Mouse (Mus musculus): ENCODE measurements around the gene Donson.
A peak's percentile ranks its signal among the peaks of the same experiment; 100 is the strongest.
"Not testable (repeated sequence)": the region's sequence is repeated elsewhere in the genome, so short reads cannot be mapped to it uniquely, and the experiment has no call there.

Gene Donson

DNA sequence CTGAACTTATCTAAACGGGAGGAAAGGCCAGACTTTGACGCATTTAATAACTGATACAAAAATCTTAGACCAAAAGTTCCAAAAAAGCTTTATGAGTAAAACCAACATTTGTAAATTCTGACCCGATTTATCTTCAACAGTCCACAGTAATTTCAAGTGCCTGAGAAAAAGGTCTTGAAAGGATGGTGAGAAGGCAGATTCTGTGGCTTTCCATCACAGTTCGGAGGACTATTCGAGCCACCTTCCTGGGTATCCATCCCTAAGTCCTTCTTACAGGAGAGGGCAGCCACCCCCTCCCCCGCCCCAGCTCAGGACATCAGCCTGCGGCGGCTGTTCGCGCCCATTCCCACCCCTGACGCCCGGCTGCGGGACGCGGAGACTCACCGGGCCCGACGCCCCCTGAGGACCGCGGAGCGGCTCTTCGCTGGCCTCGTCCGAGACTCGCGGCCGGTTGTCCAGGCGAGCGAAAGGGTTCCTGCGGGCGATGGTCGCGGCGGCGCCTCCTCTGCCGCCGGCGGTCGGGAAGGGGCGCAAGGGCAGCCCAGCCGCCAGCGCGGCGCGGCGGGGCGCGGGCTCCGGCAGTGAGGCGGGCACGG, 449 bp downstream of the Donson start:
- no peak for DNase-seq

DNA sequence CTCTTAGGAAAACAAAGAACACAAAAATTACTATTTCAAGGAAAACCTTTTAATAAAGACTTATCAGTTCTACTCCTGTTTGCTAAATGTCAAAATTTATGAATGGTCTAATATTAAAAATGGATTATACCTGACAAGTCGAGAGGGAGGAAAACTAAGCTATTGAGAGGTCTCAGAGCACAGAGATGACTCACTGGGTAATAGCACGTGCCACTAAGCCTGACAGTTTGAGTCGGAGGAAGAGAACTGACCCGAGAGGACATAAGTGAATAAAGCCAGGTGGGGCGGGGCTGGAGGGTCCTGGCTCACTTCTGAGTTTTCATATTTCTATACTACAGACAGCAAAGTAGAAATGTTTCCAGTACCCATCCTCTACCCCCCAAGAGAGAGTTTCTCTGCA, 2.2 kb downstream of the Donson start:
- DNase-seq, result no peak

DNA sequence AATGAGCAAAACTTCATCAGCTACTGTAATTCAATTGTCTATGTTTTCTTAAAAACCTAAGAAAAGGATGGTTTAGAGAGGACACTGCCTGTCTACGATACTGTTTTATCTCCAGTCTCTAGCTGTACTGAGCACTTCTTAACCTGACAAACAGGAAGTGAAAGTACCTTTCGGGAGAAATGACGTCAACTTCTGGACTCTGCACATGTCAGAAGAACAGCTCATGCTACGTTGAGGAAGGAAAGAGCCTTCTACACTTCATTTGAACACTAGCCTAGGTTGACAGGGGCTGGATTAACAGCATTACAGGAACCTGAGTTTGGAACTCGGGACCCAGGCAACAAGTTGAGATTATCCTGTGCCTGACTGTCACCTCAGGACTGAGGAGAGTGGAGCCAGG, 3.0 kb downstream of the Donson start:
- no peak for DNase-seq

DNA sequence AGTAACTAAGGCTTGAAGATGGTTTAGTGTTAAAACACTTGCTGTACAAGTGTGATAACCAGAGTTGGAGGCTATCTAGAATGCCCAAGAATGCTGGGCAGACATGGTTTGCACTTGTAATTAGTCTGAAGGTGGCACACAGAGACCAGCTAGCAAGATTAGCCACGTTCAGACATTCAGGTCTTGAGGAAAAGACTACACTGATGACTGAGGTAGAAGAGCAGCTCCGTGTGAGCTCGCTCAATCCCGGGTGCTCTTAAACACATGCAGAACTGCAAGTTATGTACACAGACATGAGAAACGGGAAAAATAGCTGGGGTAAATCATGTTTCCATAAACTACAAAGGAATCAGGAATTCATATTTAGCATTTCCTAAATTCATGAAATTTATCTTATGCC, 7.9 kb downstream of the Donson start:
- DNase-seq, result no peak

DNA sequence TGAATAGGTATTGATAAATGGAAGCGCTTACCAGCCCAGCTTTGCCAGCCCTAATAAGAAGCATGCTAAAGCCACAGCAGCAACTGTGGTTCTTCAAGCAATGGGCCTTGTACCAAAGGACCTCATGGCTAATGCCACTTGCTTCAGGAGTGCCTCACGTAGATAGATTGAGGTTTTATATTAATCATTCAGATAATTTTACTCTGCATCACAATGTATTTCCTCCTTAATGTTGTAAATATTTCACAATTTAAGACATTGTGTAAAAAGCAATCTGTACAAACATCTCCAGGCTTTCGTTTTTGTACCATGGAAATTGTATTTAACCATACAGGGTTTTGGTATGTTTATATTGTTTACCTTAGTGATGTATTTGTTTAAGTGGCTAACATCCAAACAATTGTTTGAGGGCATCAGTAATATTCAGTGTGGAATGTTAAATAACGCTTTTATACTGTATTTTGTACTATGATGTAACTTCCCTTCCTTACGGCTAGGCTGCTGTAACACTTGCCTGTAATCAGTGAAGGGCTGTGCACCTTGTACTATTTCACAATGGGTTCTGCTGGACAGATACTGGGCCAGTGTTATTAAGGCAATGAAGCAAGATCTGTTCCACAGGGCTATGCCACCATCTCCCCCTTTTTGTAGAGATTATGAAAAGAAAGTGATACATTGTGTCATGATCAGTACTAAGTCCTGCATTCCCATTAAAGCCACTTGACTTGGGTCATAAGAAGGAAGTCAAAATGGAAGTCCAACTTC, 10.2 kb downstream of the Donson start:
- DNase-seq, result no peak

DNA sequence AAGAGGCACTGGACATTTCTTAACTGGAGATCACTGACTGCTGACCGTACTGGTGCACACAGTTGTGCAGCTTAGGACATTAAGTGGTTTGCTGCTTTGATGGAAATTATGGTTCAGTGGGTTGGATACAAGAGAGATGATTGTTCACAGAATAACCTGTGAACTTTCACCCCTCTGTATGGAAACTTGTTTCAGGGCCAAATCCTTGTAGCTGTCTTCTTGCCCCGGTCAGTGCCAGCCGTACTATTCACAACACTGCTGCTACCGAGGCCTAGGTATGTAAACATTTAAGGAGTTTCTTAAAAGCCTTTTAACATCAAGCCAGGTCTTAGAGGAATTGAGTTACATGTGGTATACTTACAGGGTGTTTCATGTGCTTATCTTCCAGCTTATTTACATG, 14.1 kb downstream of the Donson start:
- no peak for DNase-seq

DNA sequence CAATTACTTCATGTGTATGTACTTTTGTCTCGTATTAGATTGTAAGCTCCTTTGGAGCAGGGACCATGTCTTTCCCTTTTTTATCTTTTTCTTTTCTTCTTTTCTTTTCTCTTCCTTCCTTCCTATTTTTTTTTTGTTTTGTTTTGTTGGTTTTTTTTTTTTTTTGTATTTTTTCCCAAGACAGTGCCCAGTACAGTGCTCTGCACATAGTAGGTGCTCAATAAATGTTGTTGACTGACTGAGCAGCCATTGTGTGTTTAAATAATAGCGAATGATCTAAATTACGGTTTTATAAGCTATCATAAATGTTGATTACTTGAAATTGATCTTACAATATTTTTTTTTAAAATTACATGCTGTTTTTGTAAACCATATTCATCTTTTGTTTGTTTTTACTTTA, 24.8 kb downstream of the Donson start:
- DNase-seq, result no peak

DNA sequence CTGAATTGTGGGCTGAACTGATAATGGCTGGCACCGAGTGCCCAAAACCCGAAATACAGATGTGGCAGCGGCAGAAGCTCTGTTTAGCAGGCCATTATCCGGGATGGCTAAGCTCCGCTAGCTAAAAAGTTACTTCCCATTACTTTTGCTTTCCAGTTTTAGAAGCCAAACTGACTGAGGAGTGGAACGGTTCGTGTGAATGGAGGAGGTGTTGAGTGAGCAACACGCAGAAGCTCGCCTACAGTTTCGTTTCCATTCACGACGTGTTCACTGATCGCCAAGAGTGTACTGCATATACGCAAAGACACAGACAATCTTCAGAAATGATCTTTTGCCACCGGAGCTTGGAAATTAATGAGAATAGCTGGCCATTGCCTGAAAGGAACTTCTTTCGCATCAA, 26.2 kb downstream of the Donson start:
- DNase-seq, result no peak

DNA sequence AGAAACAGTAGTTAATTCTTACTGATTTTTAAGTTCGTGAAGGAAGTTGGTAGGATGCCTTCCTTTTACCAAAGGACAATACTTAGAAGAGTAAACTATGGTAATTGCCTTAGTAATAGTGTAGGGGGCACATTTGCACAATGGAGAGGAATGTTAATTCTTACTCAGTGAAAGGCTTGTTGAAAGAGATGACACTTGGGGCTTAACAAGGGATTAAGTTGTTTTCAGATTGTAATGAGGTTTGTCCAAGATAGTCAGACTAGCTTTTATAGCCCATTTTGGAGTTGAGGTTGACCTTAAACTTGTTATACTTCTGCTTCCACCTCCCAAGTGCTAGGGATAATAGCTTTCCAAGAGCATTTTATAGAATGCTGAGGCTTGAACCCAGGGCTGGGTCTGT, 27.2 kb downstream of the Donson start:
- DNase-seq, result no peak

DNA sequence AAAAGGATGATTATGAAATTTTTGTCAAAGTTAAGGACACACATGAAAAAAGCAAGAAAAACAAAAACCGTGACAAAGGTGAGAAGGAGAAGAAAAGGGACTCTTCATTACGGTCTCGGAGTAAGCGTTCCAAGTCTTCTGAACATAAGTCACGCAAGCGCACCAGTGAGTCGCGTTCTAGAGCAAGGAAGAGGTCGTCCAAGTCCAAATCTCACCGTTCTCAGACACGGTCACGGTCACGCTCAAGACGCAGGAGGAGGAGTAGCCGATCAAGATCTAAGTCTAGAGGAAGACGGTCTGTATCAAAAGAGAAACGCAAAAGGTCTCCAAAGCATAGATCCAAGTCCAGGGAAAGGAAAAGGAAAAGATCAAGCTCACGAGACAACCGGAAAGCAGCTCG, 28.8 kb downstream of the Donson start:
- no peak for DNase-seq

DNA sequence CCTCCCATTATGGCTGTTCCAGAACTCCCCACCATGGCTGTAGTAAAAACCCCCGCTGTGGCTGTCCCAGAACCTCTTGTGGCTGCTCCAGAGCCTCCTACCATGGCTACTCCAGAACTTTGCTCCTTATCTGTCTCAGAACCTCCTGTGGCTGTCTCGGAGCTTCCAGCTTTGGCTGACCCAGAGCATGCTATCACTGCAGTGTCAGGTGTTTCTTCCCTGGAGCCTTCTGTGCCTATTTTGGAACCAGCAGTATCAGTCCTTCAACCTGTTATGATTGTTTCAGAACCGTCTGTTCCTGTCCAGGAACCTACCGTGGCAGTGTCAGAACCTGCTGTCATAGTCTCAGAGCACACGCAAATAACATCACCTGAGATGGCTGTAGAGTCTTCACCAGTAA, 30.1 kb downstream of the Donson start:
- no peak for DNase-seq

DNA sequence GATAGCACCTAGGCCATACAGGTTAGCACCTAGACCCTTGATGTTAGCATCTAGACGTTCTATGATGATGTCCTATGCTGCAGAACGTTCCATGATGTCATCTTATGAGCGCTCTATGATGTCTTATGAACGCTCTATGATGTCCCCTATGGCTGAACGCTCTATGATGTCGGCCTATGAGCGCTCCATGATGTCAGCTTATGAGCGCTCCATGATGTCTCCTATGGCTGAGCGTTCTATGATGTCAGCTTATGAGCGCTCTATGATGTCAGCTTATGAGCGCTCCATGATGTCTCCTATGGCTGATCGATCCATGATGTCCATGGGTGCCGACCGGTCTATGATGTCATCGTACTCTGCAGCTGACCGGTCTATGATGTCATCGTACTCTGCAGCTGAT, 31.3 kb downstream of the Donson start:
- no peak for DNase-seq

DNA sequence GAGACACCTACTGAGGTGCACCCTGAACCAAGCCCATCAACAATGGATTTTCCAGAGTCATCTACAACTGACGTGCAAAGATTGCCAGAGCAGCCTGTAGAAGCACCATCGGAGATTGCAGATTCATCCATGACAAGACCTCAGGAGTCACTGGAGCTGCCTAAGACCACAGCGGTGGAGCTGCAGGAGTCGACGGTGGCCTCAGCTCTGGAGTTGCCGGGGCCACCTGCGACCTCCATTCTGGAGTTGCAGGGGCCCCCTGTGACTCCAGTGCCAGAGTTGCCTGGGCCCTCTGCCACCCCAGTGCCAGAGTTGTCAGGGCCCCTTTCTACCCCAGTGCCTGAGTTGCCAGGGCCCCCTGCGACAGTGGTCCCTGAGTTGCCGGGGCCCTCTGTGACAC, 33.3 kb downstream of the Donson start:
- no peak for DNase-seq

DNA sequence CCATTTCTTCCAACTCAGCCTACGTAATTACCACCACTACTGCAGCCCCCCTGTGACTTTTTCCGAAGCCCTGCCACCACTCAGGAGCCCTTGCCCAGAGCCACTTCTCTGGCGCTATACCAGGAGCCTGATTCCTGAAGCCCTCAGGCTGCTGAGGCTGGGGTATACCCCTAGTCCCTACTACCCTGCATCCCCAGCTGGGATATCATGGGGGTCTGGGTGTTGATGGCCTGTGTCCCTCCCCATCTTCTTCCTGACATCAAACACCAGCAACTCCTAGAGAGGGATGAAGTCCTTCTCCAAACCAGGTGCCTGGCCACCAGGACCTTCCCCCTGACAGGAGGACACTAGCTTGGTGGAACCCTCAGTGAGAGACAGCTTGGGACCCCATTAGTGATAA, 36.4 kb downstream of the Donson start:
- DNase-seq, result no peak

DNA sequence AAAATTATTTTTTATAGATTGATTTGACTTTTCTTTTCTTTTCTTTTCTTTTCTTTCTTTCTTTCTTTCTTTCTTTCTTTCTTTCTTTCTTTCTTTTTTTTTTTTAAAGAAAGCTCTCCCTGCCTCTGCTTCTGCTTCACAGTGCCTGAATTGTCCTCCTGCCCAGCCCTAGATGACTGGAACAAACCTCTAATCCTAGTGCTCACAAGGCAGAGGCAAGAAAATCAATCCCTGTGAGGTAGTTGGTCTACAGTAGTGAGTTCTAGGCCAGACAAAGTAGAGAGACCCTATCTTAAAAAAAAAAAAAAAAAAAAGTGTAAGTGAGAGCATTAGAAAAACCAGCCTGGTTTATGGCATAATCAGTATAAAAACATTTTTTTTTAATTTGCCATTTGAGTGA, 38.8 kb downstream of the Donson start:
- no peak for DNase-seq

DNA sequence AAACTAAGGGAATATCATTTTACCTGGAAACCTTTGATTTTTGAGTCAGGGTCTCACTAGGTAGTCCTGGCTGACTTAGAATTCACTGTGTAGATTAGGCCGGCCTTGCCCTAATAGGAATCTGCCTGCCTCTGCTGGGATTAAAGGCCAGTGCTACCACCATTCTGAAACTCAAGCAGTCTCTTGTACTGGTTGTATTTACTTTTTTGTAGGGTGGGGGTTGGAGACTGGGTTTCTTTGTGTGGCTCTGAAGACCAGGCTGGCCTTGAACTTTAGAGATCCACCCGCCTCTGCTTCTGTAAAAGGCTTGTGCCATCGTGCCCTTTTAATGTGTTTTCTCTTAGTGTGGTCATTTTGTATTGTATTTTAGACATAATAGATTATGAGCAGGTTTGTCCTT, 39.3 kb downstream of the Donson start:
- no peak for DNase-seq

DNA sequence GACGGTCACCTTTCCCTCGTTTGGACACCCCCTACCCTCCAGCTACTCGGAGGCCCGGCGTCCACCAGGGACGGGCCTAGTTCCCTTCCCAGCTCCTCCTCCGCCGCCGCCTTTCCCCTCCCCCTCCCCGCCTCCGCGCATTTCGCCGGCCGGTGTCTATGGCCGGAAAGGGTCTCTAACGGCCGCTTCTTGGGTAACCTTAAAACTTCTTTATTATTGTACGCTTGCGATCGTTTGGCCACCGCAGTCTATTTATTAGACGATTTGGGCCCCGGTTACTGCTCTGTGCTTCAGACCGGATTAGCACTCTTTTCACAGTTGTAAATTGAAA, 40.4 kb downstream of the Donson start:
- DNase-seq, result peak; percentile 83 to 87

DNA sequence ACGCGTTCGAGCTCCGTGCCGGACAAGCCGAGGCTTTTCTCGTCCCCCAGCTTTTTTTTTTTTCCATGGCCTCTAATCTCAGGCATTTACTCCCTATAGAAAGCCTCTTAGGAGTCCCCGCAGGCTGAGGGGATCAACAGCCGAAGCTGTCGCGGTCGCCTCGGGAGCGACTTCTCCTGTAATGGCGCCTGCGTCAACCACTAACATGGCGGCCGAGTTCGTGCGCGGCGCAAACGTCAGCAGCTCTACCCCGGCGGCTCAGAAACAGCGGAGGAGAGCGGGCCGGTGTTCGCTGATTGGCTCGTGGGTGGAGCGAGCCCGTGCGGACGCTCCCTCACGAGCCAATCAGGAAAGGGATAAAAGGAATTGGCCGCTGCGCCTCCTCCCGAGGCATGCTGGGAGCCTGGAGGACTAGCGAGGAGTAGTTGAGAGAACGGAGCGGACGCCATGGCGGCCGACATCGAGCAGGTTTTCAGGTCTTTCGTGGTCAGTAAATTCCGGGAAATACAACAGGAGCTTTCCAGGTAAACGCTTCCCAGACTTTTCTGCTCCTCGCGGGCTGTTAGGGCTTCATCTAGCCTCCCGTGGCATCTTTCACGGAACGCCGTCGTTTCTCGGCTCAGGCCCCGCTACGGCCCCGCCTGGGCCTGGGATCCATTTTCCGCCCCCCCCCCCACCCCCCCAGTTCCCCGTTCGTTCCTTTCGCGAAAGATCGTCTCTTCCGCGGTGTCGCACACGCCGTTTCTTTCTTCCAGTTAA, 40.9 kb downstream of the Donson start, which contains the start of gene Son:
TSS of gene Son (plus strand) at position 46 of the 759 bp plus-strand sequence.
- DNase-seq, result peak; percentile 98

DNA sequence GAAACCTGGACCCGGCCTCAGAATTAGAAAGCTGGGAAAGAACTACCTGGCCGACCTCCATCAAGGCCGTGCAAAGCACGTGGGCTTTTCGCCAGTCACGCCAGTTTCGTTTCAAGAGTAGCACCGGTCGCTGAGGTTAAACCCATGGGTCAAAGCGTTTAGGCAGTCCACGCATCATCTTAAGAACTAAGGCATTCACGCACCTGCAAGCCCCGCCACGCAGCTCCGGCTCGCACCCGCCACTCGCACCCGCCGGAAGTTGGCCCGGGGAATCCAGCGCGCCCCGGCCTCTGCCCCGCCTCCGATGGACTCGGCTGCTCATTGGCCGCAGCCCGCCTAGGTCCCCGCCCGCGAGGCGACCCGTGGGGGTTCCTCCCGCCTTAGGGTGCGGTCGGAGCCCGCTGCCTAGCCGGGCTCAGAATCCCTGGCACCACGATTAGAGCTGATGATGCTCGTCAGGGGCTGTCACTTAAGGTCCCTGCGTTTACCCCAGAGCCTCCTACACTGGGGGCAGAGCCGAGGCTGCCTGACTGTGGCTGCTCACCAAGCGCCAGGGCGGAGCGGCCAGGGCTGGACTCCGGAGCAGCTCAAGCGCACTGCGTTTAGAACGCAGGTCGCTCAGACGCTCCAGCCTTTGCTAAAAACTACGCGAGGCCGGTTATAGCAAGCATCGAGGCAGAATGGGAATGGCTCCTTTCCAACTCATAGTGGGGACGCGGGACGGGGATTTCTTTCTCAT, 41.7 kb downstream of the Donson start, which contains the start of gene Gart:
TSS of gene Gart (minus strand) at position 272 of the 739 bp plus-strand sequence.
- DNase-seq, result peak; percentile 94 to 96

DNA sequence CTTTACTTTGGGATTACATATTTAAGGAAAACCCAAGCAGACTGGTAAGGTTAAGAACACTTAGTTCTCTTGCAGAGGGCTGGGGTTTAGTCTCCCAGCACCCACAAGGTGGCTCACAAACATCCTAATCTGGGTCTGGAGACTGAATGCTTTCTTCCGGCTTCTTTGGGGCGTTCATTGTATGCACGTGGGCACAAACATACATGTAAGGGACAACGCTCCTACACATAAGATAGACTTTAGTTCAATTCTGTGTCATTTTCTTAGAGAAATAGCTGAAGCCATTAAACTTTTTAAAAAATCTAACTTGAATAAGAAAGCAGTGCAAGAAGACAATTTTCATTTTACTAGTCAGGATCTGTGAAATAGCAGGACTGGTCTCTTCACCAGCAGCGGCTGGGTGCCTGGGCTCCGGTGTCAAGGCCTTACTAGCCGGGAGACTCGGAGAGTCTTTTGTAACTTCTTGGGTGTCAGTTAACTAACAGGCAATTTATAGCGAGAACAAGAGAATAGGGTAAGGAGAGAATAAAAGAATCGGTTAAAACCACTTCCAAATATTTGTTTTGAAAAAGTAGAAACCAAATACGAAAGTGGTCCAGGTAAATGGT, 42.5 kb downstream of the Donson start:
- no peak for DNase-seq

DNA sequence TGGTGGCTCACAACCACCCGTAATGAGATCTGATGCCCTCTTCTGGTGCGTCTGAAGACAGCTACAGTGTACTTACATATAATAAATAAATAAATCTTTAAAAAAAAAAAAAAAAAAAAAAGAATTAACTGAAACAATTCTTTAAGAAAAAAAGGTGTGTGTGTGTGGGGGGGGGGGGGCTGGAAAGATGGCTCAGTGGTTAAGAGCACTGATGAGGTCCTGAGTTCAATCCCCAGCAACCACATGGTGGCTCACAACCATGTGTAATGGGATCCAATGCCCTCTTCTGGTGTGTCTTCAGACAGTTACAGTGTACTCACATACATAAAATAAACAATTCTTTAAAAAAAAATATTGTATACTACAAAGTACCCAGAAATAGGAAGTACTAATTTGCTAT, 43.1 kb downstream of the Donson start:
- not testable (repeated sequence) for DNase-seq

DNA sequence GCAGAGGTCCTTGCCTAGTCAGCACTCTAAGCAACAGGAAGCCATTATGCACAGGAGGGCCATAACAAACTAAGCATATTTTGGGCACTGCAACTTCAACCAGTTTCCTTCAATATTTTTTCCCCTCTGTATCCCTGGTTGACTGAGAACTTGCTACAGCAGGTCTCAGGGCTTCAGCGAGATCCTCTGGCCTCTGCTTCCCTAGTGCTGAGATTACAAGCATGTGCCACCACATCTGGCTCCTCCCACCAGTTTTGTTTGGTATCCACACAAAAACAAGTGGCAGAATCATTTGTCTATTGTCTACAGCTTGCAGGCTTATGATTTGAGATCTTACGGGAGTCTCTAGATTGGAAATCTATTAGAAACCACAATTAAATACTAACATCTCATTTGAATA, 43.7 kb downstream of the Donson start:
- no peak for DNase-seq

DNA sequence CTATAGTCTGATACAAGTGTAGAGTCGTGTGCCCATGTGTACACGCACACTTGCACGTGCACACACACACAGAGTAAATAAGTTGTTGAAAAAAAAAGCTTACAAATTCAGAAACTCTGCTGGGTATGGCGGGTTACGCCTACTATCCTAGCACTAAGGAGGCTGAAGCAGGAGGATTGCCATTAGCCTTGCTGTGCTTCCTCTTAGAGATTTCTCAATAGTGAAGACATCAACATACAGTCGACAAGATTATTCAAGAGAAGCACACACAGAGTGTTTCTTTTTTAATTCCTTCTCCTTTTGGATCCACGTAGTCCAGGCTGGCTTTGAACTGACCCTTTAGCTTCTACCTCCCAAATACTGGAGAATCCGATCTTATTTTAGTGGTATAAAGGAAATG, 48.4 kb downstream of the Donson start:
- DNase-seq, result no peak

Data from lung, adult 18-20 months (tissue).